Mouse (Mus musculus) bone marrow, adult 2 months (tissue): ENCODE data around the gene Sdk1.

Experiments used
- CTCF ChIP-seq: fragments of 200-500 bp; IDR thresholded peaks from 2 replicates; pipeline ENCODE4 v1.5.1; 2011; ENCODE audit warnings: low read length, control low read depth; ENCODE audit not compliant: control insufficient read depth, insufficient read depth
- POLR2A ChIP-seq: fragments of 200-500 bp; IDR thresholded peaks from 2 replicates; pipeline ENCODE4 v1.6.1; 2011; ENCODE audit warnings: low read depth, mild to moderate bottlenecking, control low read depth, low read length, borderline replicate concordance; ENCODE audit not compliant: control insufficient read depth

DNA sequence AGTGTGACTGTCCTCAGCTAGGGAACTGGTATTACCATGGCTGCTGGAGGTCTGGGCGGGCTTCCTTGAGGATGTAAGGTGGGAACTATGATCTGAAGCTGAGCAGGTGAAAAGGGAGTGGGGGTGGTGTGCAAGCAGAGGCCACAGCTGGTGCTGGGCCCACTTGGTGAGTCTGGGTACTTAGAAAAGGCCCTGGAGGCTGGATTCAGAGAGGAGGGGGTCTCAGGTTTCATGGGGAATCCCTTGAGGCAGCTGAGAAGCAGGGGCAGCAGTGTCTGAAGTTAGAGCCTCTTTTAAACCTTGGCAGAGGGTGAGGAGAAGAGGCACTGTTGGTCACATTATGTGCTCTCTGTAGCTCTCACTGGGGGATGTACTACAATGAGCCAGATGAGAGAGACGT lies 163.4 kb downstream of the Sdk1 start:
- TF ChIP-seq CTCF (no peak), POLR2A (no peak)
